Mouse (Mus musculus) adrenal gland, postnatal 10 days (tissue): ENCODE data around the gene Cav3. TPM values are rescaled to one million over a fixed set of nuclear protein-coding genes. Genes with fewer than 3 reads are reported as not detected.

Source experiments
- DNase-seq: peaks from one replicate; pipeline ENCODE4 v3.0.0; 2021; ENCODE audit warnings: mixed read lengths
- total RNA-seq, 2 experiments: library from RNA; stranded (reverse); gene quantifications; 2 replicates each; pipeline ENCODE4 v1.2.3; 2021

Gene Cav3
- total RNA-seq, 2 experiments from 2014 or later = 4.2 to 11.3 TPM

DNA sequence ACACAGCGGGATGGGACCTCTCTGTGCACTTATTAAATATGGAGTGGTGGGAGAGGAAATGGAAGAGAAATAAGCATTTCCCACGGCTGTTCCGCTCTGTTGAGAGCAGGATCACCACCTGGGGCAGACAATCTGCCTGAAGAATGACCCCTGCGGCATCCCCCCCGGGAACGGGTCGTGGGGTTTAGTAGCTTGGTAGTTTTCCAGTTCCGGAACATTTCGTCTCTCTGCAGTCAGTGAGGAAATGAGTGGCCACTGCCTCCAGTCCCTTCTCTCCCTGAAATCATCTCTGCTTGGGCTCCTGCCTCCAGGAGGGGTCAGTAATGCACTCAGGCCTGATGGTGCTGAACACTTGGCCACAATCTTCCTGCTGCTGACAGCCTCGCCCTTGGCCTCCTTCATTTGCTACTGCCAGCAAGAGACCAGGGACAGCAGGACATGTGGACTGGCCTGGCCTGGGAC lies 35.3 kb downstream of the Cav3 start:
- peak; percentile 63 for DNase-seq

DNA sequence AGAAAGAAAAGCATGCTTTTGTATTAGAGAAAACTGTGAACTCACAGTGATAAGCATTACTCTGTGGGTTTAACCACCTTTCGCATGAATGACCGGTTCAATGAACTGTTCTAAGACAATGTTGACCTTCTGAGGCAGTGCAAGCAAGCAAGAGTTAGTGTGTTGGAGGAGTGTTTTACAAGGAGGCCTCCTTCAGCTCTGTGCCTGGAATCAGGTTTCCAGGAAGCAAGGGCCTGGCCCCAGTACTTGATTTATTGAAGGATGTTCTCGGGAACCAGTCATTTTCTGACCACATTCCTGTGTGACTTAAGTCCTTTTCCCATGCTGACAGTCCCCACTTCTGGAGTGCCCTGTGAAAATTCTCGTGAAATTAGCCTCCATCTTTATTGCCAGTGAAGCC lies 35.9 kb downstream of the Cav3 start:
- DNase-seq = no peak

DNA sequence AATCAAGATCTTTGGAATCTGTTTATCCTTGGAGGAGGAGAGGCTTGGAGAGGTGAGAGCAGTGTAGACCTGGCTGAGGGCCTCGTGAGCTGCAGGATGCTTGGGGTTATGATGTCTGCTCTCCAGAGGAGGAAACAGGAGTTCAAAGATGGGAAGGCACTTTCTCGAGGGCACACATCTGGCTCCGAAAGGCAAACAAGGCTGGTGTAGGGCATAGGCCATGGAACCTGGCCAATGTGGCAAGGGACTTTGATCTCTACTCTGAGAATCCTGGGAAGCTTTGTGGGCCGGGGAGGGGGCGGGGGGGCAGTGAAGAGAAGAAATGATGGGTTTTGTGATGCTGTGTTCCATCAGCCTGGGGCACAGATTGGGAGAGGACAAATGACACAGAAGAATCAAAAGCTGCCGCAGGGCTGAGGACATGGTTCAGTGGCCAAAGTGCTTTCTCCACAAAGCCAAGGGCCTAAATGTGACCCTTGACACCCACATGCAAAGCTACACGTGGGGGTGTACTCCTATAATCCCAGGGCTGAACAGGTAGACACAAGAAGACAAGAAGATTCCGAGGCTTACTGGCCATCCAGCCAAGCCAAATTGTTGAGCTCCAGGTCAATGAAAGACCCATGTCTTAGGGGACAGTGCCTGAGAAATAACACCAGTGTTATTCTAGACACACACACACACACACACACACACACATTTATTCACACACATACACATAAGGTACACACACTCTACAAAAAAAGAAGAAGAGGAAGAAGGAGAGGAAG lies 37.2 kb downstream of the Cav3 start:
- DNase-seq = no peak

DNA sequence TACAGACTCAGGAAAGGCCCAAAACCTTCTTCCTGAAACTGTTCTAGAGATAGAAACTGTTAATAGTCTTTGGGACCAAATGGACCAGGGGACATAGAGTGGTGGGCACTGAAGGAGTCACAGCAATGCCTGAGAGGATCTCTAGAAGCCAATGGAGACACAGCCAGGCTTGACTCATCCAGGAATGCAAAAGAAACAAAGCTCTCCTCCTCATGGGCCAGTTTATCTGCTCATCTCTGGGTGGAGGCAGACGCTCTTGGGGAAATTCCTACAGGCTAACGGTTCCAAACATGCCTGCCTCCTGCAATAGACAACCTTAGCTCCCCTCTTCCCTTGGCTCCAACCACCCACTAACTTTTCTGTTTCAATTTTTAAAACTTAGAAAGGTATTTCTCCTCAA lies 38.2 kb downstream of the Cav3 start:
- no peak for DNase-seq

DNA sequence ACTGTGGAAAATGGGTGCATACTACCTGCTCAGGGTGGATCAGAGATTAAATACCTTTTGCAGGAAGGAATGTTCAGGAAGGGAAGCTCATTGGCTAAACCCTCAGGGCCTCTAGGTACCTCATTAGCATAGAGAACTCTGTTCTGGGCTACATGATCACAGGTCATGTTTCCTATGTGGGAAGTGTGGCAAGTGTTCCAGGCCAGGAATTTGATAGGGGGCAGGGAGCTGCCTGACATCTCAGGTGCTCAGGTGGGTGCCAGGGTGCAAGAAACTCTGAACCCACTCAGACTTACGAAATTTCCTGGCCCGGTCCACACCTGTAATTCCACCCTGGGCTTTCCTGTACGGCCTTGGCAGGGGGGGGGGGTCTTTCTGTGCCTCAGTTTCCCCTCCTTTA lies 39.4 kb downstream of the Cav3 start:
- no peak for DNase-seq

DNA sequence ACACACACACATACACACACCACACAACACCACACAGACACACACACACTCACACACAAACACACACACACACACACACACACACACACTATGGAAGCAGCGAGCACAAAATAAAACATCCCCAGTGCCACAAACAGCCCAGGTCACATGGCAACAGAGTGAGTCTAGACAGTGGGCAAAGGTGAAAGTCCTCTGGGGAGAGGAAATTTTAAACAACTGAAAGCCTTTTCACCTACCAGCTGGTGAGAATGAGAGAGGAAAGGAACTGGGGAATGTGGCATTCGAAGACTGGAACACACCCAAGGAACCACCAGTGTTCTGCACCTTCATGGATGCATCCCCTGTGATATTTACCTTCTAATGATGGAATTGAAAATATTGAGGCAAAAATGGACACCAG lies 40.2 kb downstream of the Cav3 start:
- no peak for DNase-seq

DNA sequence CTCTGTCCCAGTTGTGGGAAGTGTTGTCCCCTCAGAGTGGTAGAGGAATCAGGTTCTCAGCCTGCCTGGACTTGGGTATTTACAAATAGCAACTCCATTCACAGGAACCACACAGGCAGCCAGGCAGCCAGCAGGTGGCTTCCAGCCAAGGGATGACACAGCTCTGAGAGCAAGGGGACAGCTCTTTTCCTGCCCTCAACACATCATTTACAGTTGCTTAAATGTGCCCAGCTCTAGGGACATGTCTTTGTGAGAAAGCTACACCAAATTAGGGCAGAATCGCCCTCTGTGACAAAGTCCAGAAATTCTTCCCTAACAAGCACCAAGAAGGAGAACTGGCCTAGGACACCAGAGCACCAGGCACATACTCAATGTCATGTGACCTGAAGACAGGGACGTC lies 41.9 kb downstream of the Cav3 start:
- DNase-seq = peak; percentile 75

DNA sequence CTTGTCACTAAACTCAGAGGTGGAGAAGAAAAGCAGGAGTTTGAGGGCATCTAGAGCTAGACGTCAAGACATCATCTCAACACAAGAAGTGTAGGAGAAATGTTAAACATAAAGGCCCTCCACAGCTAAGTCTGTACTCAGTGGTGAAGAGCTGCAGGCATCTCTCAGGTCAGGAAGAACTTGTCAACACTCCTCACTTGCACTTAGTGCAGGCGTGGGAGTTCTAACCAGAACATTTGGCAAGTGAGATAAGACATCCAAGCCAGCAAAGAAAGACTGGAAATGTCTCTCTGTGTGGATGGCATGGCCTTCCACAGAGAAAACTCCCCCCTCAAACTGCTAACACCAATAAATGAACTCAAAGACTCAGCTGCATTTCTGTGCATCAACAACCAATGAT lies 48.3 kb downstream of the Cav3 start:
- DNase-seq = no peak

DNA sequence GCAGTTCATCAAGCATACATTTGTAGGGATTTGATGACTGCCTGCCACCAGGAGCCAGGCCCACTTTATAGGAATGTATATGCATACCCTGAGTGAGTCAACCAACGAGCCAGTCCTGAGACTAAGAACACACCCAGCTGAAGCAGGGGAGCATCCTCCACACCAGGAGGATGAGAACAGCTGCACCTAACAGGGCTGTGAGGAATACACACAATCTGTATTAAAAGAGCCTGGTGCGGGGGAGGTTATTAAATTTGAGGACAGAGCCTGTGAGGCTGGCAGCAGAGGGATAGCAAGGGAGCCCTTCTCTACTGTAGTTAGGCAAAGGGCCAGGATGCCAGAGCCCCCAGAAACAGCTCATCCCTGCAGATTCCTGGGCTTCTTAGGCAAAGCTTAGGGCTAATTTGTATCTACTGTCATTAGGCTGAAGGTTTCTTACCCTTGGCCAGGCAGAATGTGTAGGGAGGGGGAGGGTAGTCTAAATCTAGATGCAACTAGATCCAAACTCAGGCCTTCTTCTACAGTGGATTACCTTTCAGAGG lies 50.4 kb downstream of the Cav3 start:
- DNase-seq = no peak

DNA sequence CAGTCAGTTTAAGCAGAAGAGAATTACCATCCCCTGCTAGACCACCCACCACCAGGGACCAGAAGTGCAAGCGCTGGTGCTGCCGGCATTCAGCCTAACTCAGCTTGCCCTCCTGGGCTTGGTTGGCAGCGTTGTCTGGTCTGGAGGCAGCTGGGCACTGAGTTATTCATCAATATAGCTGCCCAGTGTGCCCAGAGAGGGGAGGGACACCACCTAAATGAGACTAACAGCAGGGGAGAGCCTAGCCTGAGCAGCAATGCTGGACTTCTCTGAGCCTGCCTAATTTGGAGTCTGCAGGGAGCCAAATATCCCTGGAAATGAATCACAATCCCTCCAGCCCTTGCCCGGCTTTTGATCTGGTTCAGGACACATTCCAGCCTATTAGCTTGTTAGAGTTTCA lies 51.0 kb downstream of the Cav3 start:
- DNase-seq = no peak

DNA sequence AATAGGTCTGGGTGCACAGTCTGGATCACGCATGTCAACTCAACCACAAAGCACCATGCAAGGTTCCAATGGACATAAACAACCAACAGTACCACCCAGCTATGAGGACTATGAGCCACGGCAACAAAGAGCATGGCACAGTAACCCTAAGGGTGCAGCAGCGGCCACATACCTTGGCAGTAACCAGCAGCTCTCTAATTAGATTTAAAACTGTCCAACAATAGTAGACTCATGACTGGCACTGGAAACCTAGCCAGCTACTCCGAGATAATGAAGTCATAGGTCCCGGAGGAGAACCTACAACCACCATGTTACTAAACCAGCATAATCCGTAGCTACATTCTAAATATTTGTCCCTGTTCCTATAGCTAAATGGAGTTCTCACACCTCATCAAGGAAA lies 55.3 kb downstream of the Cav3 start:
- no peak for DNase-seq

DNA sequence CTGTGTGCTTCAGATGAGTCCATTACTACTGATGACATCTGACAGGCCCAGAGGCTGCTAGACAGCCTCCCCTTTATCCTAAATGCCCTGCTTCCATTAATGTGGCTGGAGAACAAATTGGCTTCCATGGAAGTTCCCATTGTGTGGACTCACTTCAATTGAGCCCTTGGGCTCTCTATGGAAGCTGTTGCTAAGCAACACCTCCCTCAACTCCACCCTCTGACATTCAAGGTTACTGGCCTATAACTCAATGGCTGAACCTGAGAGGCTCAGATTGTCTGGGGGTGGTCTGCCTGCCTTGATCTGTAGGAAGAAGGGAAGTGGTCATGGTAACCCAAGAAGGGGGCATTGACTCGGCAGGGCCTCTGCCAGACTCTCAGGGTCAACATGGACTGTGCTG lies 57.2 kb downstream of the Cav3 start:
- no peak for DNase-seq

DNA sequence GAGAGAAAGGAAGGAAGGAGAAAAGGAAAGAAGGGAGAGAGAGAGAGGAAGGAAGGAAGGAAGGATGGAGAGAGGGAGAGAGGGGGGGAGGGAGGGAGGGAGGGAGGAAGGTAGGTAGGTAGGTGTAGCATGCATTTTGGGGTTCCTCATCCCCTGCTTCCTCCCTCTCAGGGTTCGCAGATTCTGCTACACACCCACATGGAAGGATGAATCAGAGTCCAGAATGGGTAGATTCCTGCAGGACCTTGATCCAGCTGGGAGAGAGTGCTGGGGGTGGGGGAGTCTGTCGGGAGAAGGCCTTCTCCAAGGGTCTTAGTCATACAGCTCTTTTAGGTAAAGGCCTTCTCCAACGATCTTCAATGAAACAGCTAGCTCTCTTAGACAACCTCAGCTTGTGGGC lies 58.3 kb downstream of the Cav3 start:
- DNase-seq = no peak

DNA sequence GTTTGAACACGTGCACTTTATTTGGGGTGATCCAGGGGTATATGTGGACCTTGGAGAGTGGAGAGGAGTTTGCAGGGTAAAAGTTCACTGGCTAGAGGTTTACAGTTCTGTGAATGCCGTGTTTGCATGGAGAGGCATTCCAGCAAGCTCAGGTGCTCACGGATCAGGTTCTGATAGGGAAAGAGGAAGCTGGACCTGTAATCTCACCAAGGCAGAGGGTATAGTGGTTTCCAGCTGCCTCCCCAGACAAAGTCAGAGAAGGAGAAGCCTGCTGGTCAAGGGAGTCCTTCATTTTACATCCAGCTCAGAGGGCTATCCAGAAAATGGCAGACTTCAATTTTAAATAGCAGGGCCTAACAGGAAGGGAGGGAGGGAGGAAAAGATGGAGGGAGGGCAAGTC lies 58.7 kb downstream of the Cav3 start:
- no peak for DNase-seq

Other genes with a start within 250 kb of the Cav3 start
- gene Lmcd1, start 185.7 kb upstream of the Cav3 start, total RNA-seq = 10 to 100 TPM; 12.8 to 18.1 TPM
- gene Ssu2, start 71.5 kb upstream of the Cav3 start, total RNA-seq = 1 to 10 TPM; 2.3 to 3.0 TPM
- gene Oxtr, start 30.4 kb downstream of the Cav3 start, total RNA-seq = 10 to 100 TPM; 38.6 to 39.8 TPM
- 10 to 100 TPM in 1 of 2 experiments, 1 to 10 TPM in 1; 9.7 to 10.1 TPM for gene Rad18, start 237.2 kb downstream of the Cav3 start, total RNA-seq